Mouse (Mus musculus): ENCODE results near the gene Mov10.

DNA sequence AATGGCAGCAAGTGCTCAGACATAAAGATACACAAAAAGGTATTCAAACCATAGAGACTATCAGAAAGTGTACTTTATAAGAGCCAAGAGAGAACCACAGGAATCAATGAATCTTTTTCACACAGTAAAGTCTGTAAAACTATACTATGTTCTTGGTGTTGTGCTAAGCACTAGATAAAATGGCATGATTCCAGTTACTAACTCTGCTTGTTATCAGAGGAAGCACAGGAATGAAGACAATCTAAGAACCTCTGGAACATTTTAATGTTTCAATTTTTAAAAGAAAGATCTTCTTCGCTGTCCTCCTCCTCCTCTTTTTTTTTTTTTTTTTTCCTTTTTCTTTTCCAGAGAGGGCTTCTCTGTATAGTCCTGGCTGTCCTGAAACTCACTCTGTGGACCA is 40.2 kb upstream of the Mov10 start:
- TF ChIP-seq CTCF (IDR thresholded peaks at IDR 0.05; ENCODE audit: borderline replicate concordance, insufficient read depth, low read depth, low read length): no peak
- TF ChIP-seq POLR2A (IDR thresholded peaks at IDR 0.05; ENCODE audit: borderline replicate concordance, insufficient read depth, low read length): no peak
